ENCODE assay signal across 12 mouse cellular contexts in genomic region chr5:112755581-112755980, GRCm38 (mm10).
ATAC-seq lines count a peak whose summit lies in the region.
"Had no signal": no experiment of that assay in that cellular context is flagged by ENCODE, and none has a peak within 500 bp of the region (broad histone marks: within the 10 kb centered on the region; RNA-seq: fewer than 3 reads in every experiment).

No protein-coding gene starts in this region.

- H3K36me3 ChIP-seq in megakaryocyte, embryonic 14.5 days (replicated peaks; ENCODE audit: low read length): no peaks in the 10 kb centered on the region
- H3K36me3 ChIP-seq in hindbrain, embryonic 13.5 days: no peaks in the 10 kb centered on the region
- H3K36me3 ChIP-seq in midbrain, embryonic 12.5 days: no peaks in the 10 kb centered on the region
- H3K36me3 ChIP-seq in intestine, embryonic 16.5 days (ENCODE audit: control insufficient read depth, insufficient read depth, low read length): no peaks in the 10 kb centered on the region
- H3K36me3 ChIP-seq in kidney, embryonic 14.5 days (ENCODE audit: control insufficient read depth, insufficient read depth, low read length): no peaks in the 10 kb centered on the region
- H3K36me3 ChIP-seq: embryonic facial prominence, embryonic 12.5 days; kidney, embryonic 15.5 days; limb, embryonic 15.5 days had no signal

- H3K4me3 ChIP-seq in megakaryocyte, embryonic 14.5 days (replicated peaks): peak overlapping the region; percentile 33
- H3K4me3 ChIP-seq in hindbrain, embryonic 13.5 days: no peak overlapping the region
- no peak overlapping the region for H3K4me3 ChIP-seq in midbrain, embryonic 12.5 days
- no peak overlapping the region for H3K4me3 ChIP-seq in intestine, embryonic 16.5 days (ENCODE audit: low read length)
- no peak overlapping the region for H3K4me3 ChIP-seq in kidney, embryonic 14.5 days (ENCODE audit: low read length)
- H3K4me3 ChIP-seq: embryonic facial prominence, embryonic 12.5 days; kidney, embryonic 15.5 days; limb, embryonic 15.5 days had no signal

- peaks cover 2% of the 10 kb centered on the region for H3K27me3 ChIP-seq in megakaryocyte, embryonic 14.5 days (replicated peaks)
- H3K27me3 ChIP-seq in hindbrain, embryonic 13.5 days: 0 out of 2 replicates have a peak, but pooled peaks cover 13% of the 10 kb centered on the region
- H3K27me3 ChIP-seq in midbrain, embryonic 12.5 days: 0 out of 2 replicates have a peak, but pooled peaks cover 3% of the 10 kb centered on the region
- no peaks in the 10 kb centered on the region for H3K27me3 ChIP-seq in intestine, embryonic 16.5 days (replicated peaks; ENCODE audit: control insufficient read depth, insufficient read depth, low read length)
- H3K27me3 ChIP-seq in kidney, embryonic 14.5 days (ENCODE audit: control insufficient read depth, insufficient read depth, low read length): no peaks in the 10 kb centered on the region
- H3K27me3 ChIP-seq: limb, embryonic 15.5 days had no signal

- no peaks in the 10 kb centered on the region; the same call in 1 of the 2 replicates for H3K4me1 ChIP-seq in megakaryocyte, embryonic 14.5 days
- peaks cover 14% of the 10 kb centered on the region for H3K4me1 ChIP-seq in hindbrain, embryonic 13.5 days (replicated peaks)
- peaks cover 6% of the 10 kb centered on the region for H3K4me1 ChIP-seq in midbrain, embryonic 12.5 days
- H3K4me1 ChIP-seq in intestine, embryonic 16.5 days (ENCODE audit: control insufficient read depth, insufficient read depth, low read length): no peaks in the 10 kb centered on the region
- H3K4me1 ChIP-seq in kidney, embryonic 14.5 days (ENCODE audit: control insufficient read depth, insufficient read depth, low read length): no peaks in the 10 kb centered on the region
- H3K4me1 ChIP-seq: embryonic facial prominence, embryonic 12.5 days; limb, embryonic 15.5 days had no signal

- peak overlapping the region; percentile 58 for H3K27ac ChIP-seq in hindbrain, embryonic 13.5 days
- H3K27ac ChIP-seq in midbrain, embryonic 12.5 days (replicated peaks): peak overlapping the region; percentile 52
- no peak overlapping the region for H3K27ac ChIP-seq in intestine, embryonic 16.5 days (ENCODE audit: low read length)
- no peak overlapping the region for H3K27ac ChIP-seq in kidney, embryonic 14.5 days (ENCODE audit: low read depth, low read length)
- H3K27ac ChIP-seq: embryonic facial prominence, embryonic 12.5 days; kidney, embryonic 15.5 days; limb, embryonic 15.5 days had no signal

- H3K4me2 ChIP-seq in hindbrain, embryonic 13.5 days: no peak overlapping the region
- no peak overlapping the region for H3K4me2 ChIP-seq in midbrain, embryonic 12.5 days (replicated peaks)
- H3K4me2 ChIP-seq in intestine, embryonic 16.5 days (ENCODE audit: low read depth, low read length): no peak overlapping the region
- no peak overlapping the region for H3K4me2 ChIP-seq in kidney, embryonic 14.5 days (replicated peaks; ENCODE audit: low read depth, low read length)
- H3K4me2 ChIP-seq: embryonic facial prominence, embryonic 12.5 days; kidney, embryonic 15.5 days; limb, embryonic 15.5 days had no signal

- 0 out of 2 replicates have a peak overlapping the region, but pooled peaks have one; percentile 1 for H3K9ac ChIP-seq in hindbrain, embryonic 13.5 days
- no peak overlapping the region for H3K9ac ChIP-seq in midbrain, embryonic 12.5 days (replicated peaks)
- no peak overlapping the region for H3K9ac ChIP-seq in intestine, embryonic 16.5 days (ENCODE audit: low read depth, low read length)
- H3K9ac ChIP-seq in kidney, embryonic 14.5 days (ENCODE audit: low read depth, low read length): no peak overlapping the region
- H3K9ac ChIP-seq: embryonic facial prominence, embryonic 12.5 days; kidney, embryonic 15.5 days; limb, embryonic 15.5 days had no signal

- WGBS in hindbrain, embryonic 13.5 days: 19% methylated on average over 10 of the region's 10 CpGs
- WGBS in midbrain, embryonic 12.5 days: 34% methylated on average over 10 of the region's 10 CpGs
- WGBS in intestine, embryonic 16.5 days: 33% methylated on average over 10 of the region's 10 CpGs
- 29% methylated on average over 10 of the region's 10 CpGs for WGBS in kidney, embryonic 14.5 days

- peaks cover 13% of the 10 kb centered on the region for H3K9me3 ChIP-seq in megakaryocyte, embryonic 14.5 days
- H3K9me3 ChIP-seq in hindbrain, embryonic 13.5 days: no peaks in the 10 kb centered on the region
- no peaks in the 10 kb centered on the region for H3K9me3 ChIP-seq in midbrain, embryonic 12.5 days
- no peaks in the 10 kb centered on the region for H3K9me3 ChIP-seq in intestine, embryonic 16.5 days (ENCODE audit: control insufficient read depth, low read length)
- no peaks in the 10 kb centered on the region for H3K9me3 ChIP-seq in kidney, embryonic 14.5 days (ENCODE audit: control insufficient read depth, low read length)
- H3K9me3 ChIP-seq: embryonic facial prominence, embryonic 12.5 days; kidney, embryonic 15.5 days; limb, embryonic 15.5 days had no signal

- no peak for ATAC-seq in megakaryocyte, adult 5-6 weeks (ENCODE audit: poor library complexity, severe bottlenecking)
- no peak for ATAC-seq in hindbrain, embryonic 13.5 days (ENCODE audit: low FRiP score)
- no peak for ATAC-seq in midbrain, embryonic 12.5 days (ENCODE audit: low FRiP score, low read depth)
- no peak for ATAC-seq in intestine, embryonic 16.5 days
- ATAC-seq in monocyte, adult 5-6 weeks (replicated peaks; ENCODE audit: insufficient number of reproducible peaks, low FRiP score, low TSS enrichment, poor library complexity, severe bottlenecking): no peak
- no peak for ATAC-seq in kidney, embryonic 14.5 days (ENCODE audit: low FRiP score, low TSS enrichment)
- ATAC-seq: forebrain, embryonic 16.5 days; inflammation-experienced regulatory T-cells, adult 6 months had no signal

Comparison
In these comparisons a context has a peak if more than half of its experiments do, and no peak if none do; other contexts are left out.
1. H3K27ac ChIP-seq: peak in hindbrain, embryonic 13.5 days (single experiment) and midbrain, embryonic 12.5 days (single experiment); none in intestine, embryonic 16.5 days (single experiment) and kidney, embryonic 14.5 days (single experiment).